Mouse (Mus musculus) thymus, postnatal 4 days (tissue): ENCODE measurements around the gene Hist1h2be.

Source experiments
- DNase-seq: peaks from one replicate; pipeline ENCODE4 v3.0.0; 2021

Hist1h2be gene

GRCm38 (mm10) chr13:23620733-23621531 lies at the start of gene Hist1h2be:
TSS of gene Hist1h2be (minus strand) at chr13:23621124.
- DNase-seq: peak; percentile 56

GRCm38 (mm10) chr13:23662536-23662935 lies 41.6 kb upstream of the Hist1h2be start:
- no peak for DNase-seq

- no peak for DNase-seq
Observed at GRCm38 (mm10) chr13:23659636-23660366, 38.9 kb upstream of the Hist1h2be start.

GRCm38 (mm10) chr13:23630653-23631052 lies 9.7 kb upstream of the Hist1h2be start:
- DNase-seq: peak; percentile 40

GRCm38 (mm10) chr13:23622861-23623450 lies 2.0 kb upstream of the Hist1h2be start:
- DNase-seq: peak; percentile 47

GRCm38 (mm10) chr13:23622175-23622671 lies 1.3 kb upstream of the Hist1h2be start, which contains the start of gene Hist1h1e:
TSS of gene Hist1h1e (minus strand) at chr13:23622558.
- DNase-seq: peak; percentile 90

GRCm38 (mm10) chr13:23621532-23622174 lies 729 bp upstream of the Hist1h2be start:
- peak; percentile 72 for DNase-seq

- DNase-seq: peak; percentile 15
Observed at GRCm38 (mm10) chr13:23620056-23620732, 730 bp downstream of the Hist1h2be start.

GRCm38 (mm10) chr13:23611638-23612037 lies 9.3 kb downstream of the Hist1h2be start:
- no peak for DNase-seq

GRCm38 (mm10) chr13:23610393-23610792 lies 10.5 kb downstream of the Hist1h2be start:
- no peak for DNase-seq

GRCm38 (mm10) chr13:23609844-23610243 lies 11.1 kb downstream of the Hist1h2be start:
- DNase-seq: no peak

GRCm38 (mm10) chr13:23609209-23609608 lies 11.7 kb downstream of the Hist1h2be start:
- no peak for DNase-seq

- no peak for DNase-seq
Observed at GRCm38 (mm10) chr13:23605052-23605451, 15.9 kb downstream of the Hist1h2be start.

- no peak for DNase-seq
Observed at GRCm38 (mm10) chr13:23604452-23604851, 16.5 kb downstream of the Hist1h2be start.

- DNase-seq: no peak
Observed at GRCm38 (mm10) chr13:23603182-23603699, 17.7 kb downstream of the Hist1h2be start.

GRCm38 (mm10) chr13:23597957-23598356 lies 23.0 kb downstream of the Hist1h2be start:
- DNase-seq: peak; percentile 91

- no peak for DNase-seq
Observed at GRCm38 (mm10) chr13:23595622-23596372, 25.1 kb downstream of the Hist1h2be start.

- DNase-seq: no peak
Observed at GRCm38 (mm10) chr13:23595185-23595584, 25.7 kb downstream of the Hist1h2be start.

GRCm38 (mm10) chr13:23593051-23593770 lies 27.7 kb downstream of the Hist1h2be start:
- DNase-seq: no peak

- DNase-seq: no peak
Observed at GRCm38 (mm10) chr13:23592614-23593013, 28.3 kb downstream of the Hist1h2be start.
